ENCODE assay signal across 14 mouse cellular contexts in the genomic region with DNA sequence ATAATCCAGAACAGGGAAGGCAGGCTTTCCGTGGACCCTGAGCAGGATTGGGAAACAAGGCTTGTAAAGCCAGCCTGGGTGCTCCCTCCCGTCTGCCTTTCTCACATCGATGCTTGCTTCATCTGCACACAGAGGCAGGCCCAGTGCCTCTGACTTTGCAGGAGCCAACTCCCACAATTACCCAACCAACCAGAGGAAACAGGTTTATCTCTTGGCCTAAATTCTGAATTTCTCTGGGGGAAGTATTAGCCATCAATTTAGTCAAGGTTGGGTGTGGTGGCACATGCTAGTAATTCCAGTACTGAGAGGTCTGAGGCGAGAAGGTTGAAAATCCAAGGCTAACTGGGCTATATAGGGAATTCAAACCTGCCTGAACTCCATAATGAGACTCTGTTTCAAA. TPM values are rescaled to one million over a fixed set of nuclear protein-coding genes. Genes with fewer than 3 reads are reported as not detected.
DNase-seq lines count a peak whose midpoint lies in the region; ATAC-seq and TF ChIP-seq lines count a peak whose summit lies in the region.
"Had no signal": no experiment of that assay in that cellular context is flagged by ENCODE, and none has a peak within 500 bp of the region (broad histone marks: within the 10 kb centered on the region; RNA-seq: fewer than 3 reads in every experiment).

No protein-coding gene starts in this region.

- peak; percentile 42; the same call in 1 of the 2 replicates for ATAC-seq in stomach, postnatal 0 days (ENCODE audit: low FRiP score, low TSS enrichment)
- no peak for ATAC-seq in forebrain, embryonic 15.5 days (replicated peaks)
- ATAC-seq: midbrain, embryonic 15.5 days had no signal

- H3K4me3 ChIP-seq in stomach, postnatal 0 days (ENCODE audit: low read depth, low read length): no peak overlapping the region
- H3K4me3 ChIP-seq in forebrain, embryonic 15.5 days: no peak overlapping the region
- H3K4me3 ChIP-seq: hindbrain, embryonic 12.5 days; layer of hippocampus, adult 2 months; liver, embryonic 15.5 days; midbrain, embryonic 15.5 days had no signal

- H3K27me3 ChIP-seq in stomach, postnatal 0 days (ENCODE audit: control insufficient read depth, insufficient read depth, low read length): no peaks in the 10 kb centered on the region
- H3K27me3 ChIP-seq in forebrain, embryonic 15.5 days: no peaks in the 10 kb centered on the region
- H3K27me3 ChIP-seq: CH12.LX; hindbrain, embryonic 12.5 days; midbrain, embryonic 15.5 days had no signal

- no peaks in the 10 kb centered on the region for H3K9me3 ChIP-seq in stomach, postnatal 0 days (ENCODE audit: control insufficient read depth, low read length)
- H3K9me3 ChIP-seq in forebrain, embryonic 15.5 days: no peaks in the 10 kb centered on the region
- H3K9me3 ChIP-seq: liver, embryonic 15.5 days; midbrain, embryonic 15.5 days had no signal

- 49% methylated on average over 4 of the region's 4 CpGs for WGBS in stomach, postnatal 0 days
- WGBS in forebrain, embryonic 15.5 days: 74% methylated on average over 4 of the region's 4 CpGs

- H3K4me2 ChIP-seq in stomach, postnatal 0 days (replicated peaks; ENCODE audit: low read depth): no peak overlapping the region
- H3K4me2 ChIP-seq in forebrain, embryonic 15.5 days (replicated peaks): no peak overlapping the region
- H3K4me2 ChIP-seq: hindbrain, embryonic 12.5 days; midbrain, embryonic 15.5 days had no signal

- H3K4me1 ChIP-seq in stomach, postnatal 0 days (replicated peaks; ENCODE audit: control insufficient read depth, insufficient read depth): no peaks in the 10 kb centered on the region
- 0 out of 2 replicates have a peak, but pooled peaks cover 4% of the 10 kb centered on the region for H3K4me1 ChIP-seq in forebrain, embryonic 15.5 days
- H3K4me1 ChIP-seq: hindbrain, embryonic 12.5 days; midbrain, embryonic 15.5 days had no signal

- peak; percentile 3 for DNase-seq in kidney, postnatal 10 days
- no peak for DNase-seq in kidney, postnatal 4 days
- DNase-seq in thymus, postnatal 4 days: peak; percentile 6
- DNase-seq in thymus, postnatal 25 days: no peak
- peak; percentile 20 to 44 for DNase-seq in adrenal gland, postnatal 36 days
- no peak for DNase-seq in stomach, postnatal 0 days (ENCODE audit: low spot score)
- DNase-seq: cerebellum, adult 8-10 months; kidney, adult 18-20 months had no signal

- H3K9ac ChIP-seq in stomach, postnatal 0 days (ENCODE audit: low read length): no peak overlapping the region
- H3K9ac ChIP-seq in forebrain, embryonic 15.5 days (replicated peaks): no peak overlapping the region
- H3K9ac ChIP-seq: hindbrain, embryonic 12.5 days; liver, embryonic 15.5 days; midbrain, embryonic 15.5 days had no signal

- no peak for TF ChIP-seq EP300 in stomach, postnatal 0 days (optimal IDR thresholded peaks at IDR 0.05)

- peak overlapping the region; percentile 56 for H3K27ac ChIP-seq in stomach, postnatal 0 days (replicated peaks)
- no peak overlapping the region for H3K27ac ChIP-seq in forebrain, embryonic 15.5 days (replicated peaks)
- H3K27ac ChIP-seq: hindbrain, embryonic 12.5 days; layer of hippocampus, adult 2 months; liver, embryonic 15.5 days; midbrain, embryonic 15.5 days had no signal

- no peak for TF ChIP-seq CTCF in stomach, postnatal 0 days (IDR thresholded peaks at IDR 0.05; ENCODE audit: low read depth)

- H3K36me3 ChIP-seq in stomach, postnatal 0 days (ENCODE audit: control insufficient read depth, insufficient read depth, low read length): no peaks in the 10 kb centered on the region
- H3K36me3 ChIP-seq in forebrain, embryonic 15.5 days: no peaks in the 10 kb centered on the region
- H3K36me3 ChIP-seq: hindbrain, embryonic 12.5 days; liver, embryonic 15.5 days; midbrain, embryonic 15.5 days had no signal

RNA-seq across cellular contexts. Expression of a gene that starts 9.4 kb away (rescaled TPM):
- 10 to 100 TPM; 41.2 to 49.0 TPM for total RNA-seq in adrenal gland, postnatal 36 days (2021)
- 12.9 and 14.8 TPM in 2 replicates for polyA plus RNA-seq in stomach, postnatal 0 days (2015; fragmentation: Nextera tagmentation; extraction: Ambion mirVana)
- polyA plus RNA-seq in forebrain, embryonic 15.5 days (2015; fragmentation: Nextera tagmentation; extraction: Ambion mirVana): 14.0 and 14.3 TPM in 2 replicates

Comparison
In these comparisons a context has a peak if more than half of its experiments do, and no peak if none do; other contexts are left out.
1. DNase-seq: peak in kidney, postnatal 10 days (single experiment), thymus, postnatal 4 days (single experiment) and adrenal gland, postnatal 36 days (2 of 2); none in kidney, postnatal 4 days (0 of 2), thymus, postnatal 25 days (single experiment) and stomach, postnatal 0 days (single experiment).